Mouse (Mus musculus) testis, adult 2 months (tissue): ENCODE measurements around the gene Slc1a6. TPM values are rescaled to one million over a fixed set of nuclear protein-coding genes. Genes with fewer than 3 reads are reported as not detected.
"Not testable (repeated sequence)": the region's sequence is repeated elsewhere in the genome, so short reads cannot be mapped to it uniquely, and the experiment has no call there.

Experiments
- H3K27ac ChIP-seq: fragments of 200-500 bp; 2 replicates; pipeline ENCODE4 v1.5.1; 2012; ENCODE audit warnings: low read depth, low read length; ENCODE audit not compliant: control insufficient read depth, insufficient read depth
- H3K27me3 ChIP-seq: fragments of 200-500 bp; 2 replicates; pipeline ENCODE4 v1.6.1; 2012; ENCODE audit warnings: mild to moderate bottlenecking, low read length, moderate library complexity; ENCODE audit not compliant: control insufficient read depth, insufficient read depth
- H3K36me3 ChIP-seq: fragments of 200-500 bp; 2 replicates; pipeline ENCODE4 v1.6.1; 2012; ENCODE audit warnings: mild to moderate bottlenecking, low read length; ENCODE audit not compliant: control insufficient read depth, insufficient read depth
- H3K4me1 ChIP-seq: fragments of 200-500 bp; 2 replicates; pipeline ENCODE4 v1.6.1; 2012; ENCODE audit warnings: low read length; ENCODE audit not compliant: control insufficient read depth, insufficient read depth
- H3K4me3 ChIP-seq: fragments of 200-500 bp; 2 replicates; pipeline ENCODE4 v1.5.1; 2012; ENCODE audit warnings: low read depth, mild to moderate bottlenecking, low read length, moderate library complexity, mixed read lengths; ENCODE audit not compliant: control insufficient read depth
- CTCF ChIP-seq: fragments of 200-500 bp; IDR thresholded peaks from 2 replicates; pipeline ENCODE4 v1.5.1; 2012; ENCODE audit warnings: low read depth, mild to moderate bottlenecking, inconsistent platforms, low read length, moderate library complexity; ENCODE audit not compliant: control insufficient read depth, insufficient read depth, insufficient replicate concordance
- POLR2A ChIP-seq: fragments of 200-500 bp; IDR thresholded peaks from 2 replicates; pipeline ENCODE4 v1.6.1; 2012; ENCODE audit warnings: low read depth, mild to moderate bottlenecking, inconsistent platforms, low read length, moderate library complexity; ENCODE audit not compliant: control insufficient read depth
- polyA plus RNA-seq: library from polyadenylated mRNA; depleted of rRNA; stranded (reverse); fragments of >200 nt; gene quantifications from 2 replicates; pipeline ENCODE4 v1.2.3, GENCODE M21; 2012; rRNA removed

The Slc1a6 gene
- polyA plus RNA-seq, 1 experiment, result 0.65 TPM

DNA sequence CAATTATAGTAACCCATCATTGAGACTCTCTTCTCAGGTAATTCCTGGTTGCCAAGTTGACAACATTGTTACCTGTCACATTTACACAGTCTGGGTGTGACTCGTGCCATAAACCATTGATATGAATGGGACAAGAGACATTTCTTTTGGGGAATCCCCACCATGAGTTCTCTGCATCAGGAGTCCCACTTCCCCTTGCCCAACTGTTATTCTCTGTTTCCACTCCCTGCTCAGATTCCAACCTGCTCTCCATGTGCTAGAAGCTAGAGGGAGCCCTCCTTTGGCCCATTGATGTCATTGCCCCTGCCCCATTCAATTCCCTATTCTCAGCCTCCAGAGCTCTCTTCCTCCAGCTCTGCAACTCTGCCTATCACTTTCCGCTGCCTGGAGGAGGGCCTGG is 21.2 kb downstream of the Slc1a6 start:
- no peak for TF ChIP-seq POLR2A
- TF ChIP-seq CTCF, result no peak
- Histone ChIP-seq H3K36me3 (no peaks in the 10 kb centered on the region), H3K27me3 (no peaks in the 10 kb centered on the region), H3K4me3 (no peak overlapping the region), H3K4me1 (no peaks in the 10 kb centered on the region), H3K27ac (no peak overlapping the region)

DNA sequence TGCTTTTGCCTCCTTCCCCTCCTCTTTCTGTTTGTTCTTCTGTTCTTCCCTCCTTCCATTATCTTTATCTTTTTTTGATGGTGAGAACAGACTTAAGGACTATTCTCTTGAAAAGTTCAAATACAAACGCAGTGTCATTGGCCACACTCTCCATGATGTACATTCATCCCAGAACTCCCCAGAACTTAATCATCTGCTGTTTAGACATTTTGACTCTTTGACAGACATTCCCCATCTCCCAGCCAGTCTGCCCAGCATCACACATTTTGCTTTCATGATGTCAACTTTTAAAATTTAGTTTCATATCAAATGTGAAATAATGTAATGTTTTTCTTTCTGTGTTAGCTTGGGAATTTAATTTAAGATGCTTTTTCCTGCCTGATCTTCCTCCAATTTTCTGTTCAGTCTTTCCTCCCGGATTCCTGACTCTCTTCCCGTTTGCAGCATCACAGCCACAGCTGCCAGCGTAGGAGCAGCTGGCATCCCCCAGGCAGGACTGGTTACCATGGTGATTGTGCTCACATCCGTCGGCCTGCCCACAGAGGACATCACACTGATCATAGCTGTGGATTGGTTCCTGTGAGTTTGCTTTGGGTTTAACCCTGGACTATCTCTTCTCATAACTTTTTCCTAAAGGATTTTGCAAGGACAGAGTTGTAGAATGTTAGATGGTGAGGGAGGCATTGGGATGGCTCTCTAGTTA is 32.2 kb downstream of the Slc1a6 start:
- H3K27ac ChIP-seq, result no peak overlapping the region
- no peaks in the 10 kb centered on the region for H3K4me1 ChIP-seq
- H3K27me3 ChIP-seq, result no peaks in the 10 kb centered on the region
- TF ChIP-seq POLR2A (no peak), CTCF (no peak)
- no peak overlapping the region for H3K4me3 ChIP-seq
- no peaks in the 10 kb centered on the region for H3K36me3 ChIP-seq

- not testable (repeated sequence) for H3K4me1 ChIP-seq, H3K27ac ChIP-seq, H3K27me3 ChIP-seq, H3K36me3 ChIP-seq, H3K4me3 ChIP-seq
Measured at GRCm38 (mm10) chr10:78840456-78840855, 60.2 kb downstream of the Slc1a6 start.

GRCm38 (mm10) chr10:78852066-78852465 is 71.8 kb downstream of the Slc1a6 start, which contains the start of gene Olfr1356:
Olfr1356 (minus strand) TSS chr10:78852166.
- Histone ChIP-seq H3K4me3 (no peak within 1 kb of the TSS), H3K27ac (no peak within 1 kb of the TSS), H3K27me3 (no peaks in the 10 kb centered on the region), H3K36me3 (no peaks in the 10 kb centered on the region), H3K4me1 (no peaks in the 10 kb centered on the region)
- TF ChIP-seq POLR2A (no peak), CTCF (no peak)

Other genes with a start within 250 kb of the Slc1a6 start
- 11.1 and 12.0 TPM in 2 replicates for gene Ilvbl, start 206.2 kb upstream of the Slc1a6 start, polyA plus RNA-seq
- 1.4 and 1.6 TPM in 2 replicates for gene Syde1, start 188.5 kb upstream of the Slc1a6 start, polyA plus RNA-seq
- gene Olfr1357, start 162.4 kb upstream of the Slc1a6 start, polyA plus RNA-seq, result not detected in 2 replicates
- not detected in 2 replicates for gene Casp14, start 62.2 kb upstream of the Slc1a6 start, polyA plus RNA-seq
- 93.9 and 119 TPM in 2 replicates for gene Ccdc105, start 27.4 kb upstream of the Slc1a6 start, polyA plus RNA-seq
- gene Olfr1356, start 71.7 kb downstream of the Slc1a6 start, polyA plus RNA-seq, result not detected in 2 replicates
- gene Olfr1355, start 95.0 kb downstream of the Slc1a6 start, polyA plus RNA-seq, result not detected in 2 replicates
- not detected in 2 replicates for gene Olfr1354, start 132.7 kb downstream of the Slc1a6 start, polyA plus RNA-seq
- gene Olfr8, start 170.1 kb downstream of the Slc1a6 start, polyA plus RNA-seq, result not detected in 2 replicates
- not detected in 2 replicates for gene Olfr1353, start 182.8 kb downstream of the Slc1a6 start, polyA plus RNA-seq
- gene Olfr1352, start 200.6 kb downstream of the Slc1a6 start, polyA plus RNA-seq, result not detected in 2 replicates
- gene Olfr1351, start 232.0 kb downstream of the Slc1a6 start, polyA plus RNA-seq, result not detected in 2 replicates
- gene Olfr57, start 248.2 kb downstream of the Slc1a6 start, polyA plus RNA-seq, result 0.12 and 0.19 TPM in 2 replicates